ENCODE assay signal across 8 mouse cellular contexts in the genomic region with DNA sequence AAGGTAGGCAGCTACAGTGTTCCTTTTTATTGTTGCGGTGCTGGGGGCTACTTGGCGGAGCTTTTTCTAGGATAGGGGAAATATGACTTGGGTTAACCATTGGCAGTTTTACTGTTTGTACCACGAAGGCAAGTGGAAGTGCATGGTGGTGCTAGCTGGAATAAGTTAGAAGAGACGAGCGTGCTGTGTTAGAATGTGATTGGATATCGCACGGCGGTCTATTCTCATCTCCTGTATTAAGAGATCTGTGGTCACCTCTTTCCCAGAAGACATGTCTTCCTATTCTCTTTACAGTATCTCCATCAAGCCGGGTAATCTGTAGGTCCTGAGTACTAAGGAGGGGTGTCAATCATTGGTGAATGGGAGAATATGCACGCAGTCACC.
DNase-seq lines count a peak whose midpoint lies in the region; ATAC-seq and TF ChIP-seq lines count a peak whose summit lies in the region.

No protein-coding gene starts in this region.

- WGBS in hindbrain, embryonic 10.5 days = 58% methylated on average over 10 of the region's 10 CpGs
- 36% methylated on average over 10 of the region's 10 CpGs for WGBS in midbrain, postnatal 0 days

- peak overlapping the region; percentile 53 for H3K4me2 ChIP-seq in midbrain, postnatal 0 days (ENCODE audit: low read depth, low read length, poor library complexity, severe bottlenecking)

- H3K27ac ChIP-seq in hindbrain, embryonic 10.5 days = peak overlapping the region; percentile 82
- H3K27ac ChIP-seq in midbrain, postnatal 0 days (ENCODE audit: low read depth, low read length) = peak overlapping the region; percentile 81

- no peak for TF ChIP-seq CTCF in midbrain, postnatal 0 days (IDR thresholded peaks at IDR 0.05)

- H3K9ac ChIP-seq in midbrain, postnatal 0 days (replicated peaks; ENCODE audit: low read length, poor library complexity, severe bottlenecking) = peak overlapping the region; percentile 45

- intact Hi-C loops in left cerebral cortex, postnatal 14 days (cut with DNase I) = loop anchor here (5.0 kb wide), 1 partner anchor 74 kb away; no protein-coding TSS in a partner anchor

- peak overlapping the region; percentile 37 for H3K4me3 ChIP-seq in hindbrain, embryonic 10.5 days
- peak overlapping the region; percentile 41 for H3K4me3 ChIP-seq in midbrain, postnatal 0 days (ENCODE audit: low read depth, low read length)

- peak; percentile 68 for ATAC-seq in midbrain, postnatal 0 days (ENCODE audit: low FRiP score)

- no peaks in the 10 kb centered on the region for H3K9me3 ChIP-seq in hindbrain, embryonic 10.5 days
- no peaks in the 10 kb centered on the region for H3K9me3 ChIP-seq in midbrain, postnatal 0 days (ENCODE audit: low read length)

- H3K4me1 ChIP-seq in hindbrain, embryonic 10.5 days (replicated peaks) = peaks cover 31% of the 10 kb centered on the region
- 0 out of 2 replicates have a peak, but pooled peaks cover 10% of the 10 kb centered on the region for H3K4me1 ChIP-seq in midbrain, postnatal 0 days (ENCODE audit: insufficient read depth, low read length)

- H3K27me3 ChIP-seq in hindbrain, embryonic 10.5 days (ENCODE audit: insufficient read depth, poor library complexity, severe bottlenecking) = no peaks in the 10 kb centered on the region
- no peaks in the 10 kb centered on the region for H3K27me3 ChIP-seq in midbrain, postnatal 0 days (ENCODE audit: insufficient read depth, low read length)

- peak; percentile 24 for DNase-seq in cerebellum, adult 8-10 months
- no peak for DNase-seq in cerebellum, postnatal 14 days
- peak; percentile 17 to 23 for DNase-seq in left cerebral cortex, postnatal 14 days (ENCODE audit: low spot score in 2 of 2)
- DNase-seq in left cerebral cortex, adult 8-10 months (ENCODE audit: low spot score in 2 of 2) = no peak
- DNase-seq in hindbrain, embryonic 10.5 days (ENCODE audit: low spot score) = no peak
- DNase-seq in midbrain, postnatal 0 days (ENCODE audit: low spot score) = peak; percentile 44
- no peak for DNase-seq in urinary bladder, postnatal 10 days (ENCODE audit: low spot score)
- no peak for DNase-seq in spleen, adult 18-20 months

- no peaks in the 10 kb centered on the region for H3K36me3 ChIP-seq in hindbrain, embryonic 10.5 days
- H3K36me3 ChIP-seq in midbrain, postnatal 0 days (ENCODE audit: insufficient read depth, low read length) = no peaks in the 10 kb centered on the region

Comparison
In these comparisons a context has a peak if more than half of its experiments do, and no peak if none do; other contexts are left out.
1. DNase-seq: peak in cerebellum, adult 8-10 months (single experiment), left cerebral cortex, postnatal 14 days (2 of 2) and midbrain, postnatal 0 days (single experiment); none in cerebellum, postnatal 14 days (0 of 2), left cerebral cortex, adult 8-10 months (0 of 2), hindbrain, embryonic 10.5 days (single experiment), urinary bladder, postnatal 10 days (single experiment) and spleen, adult 18-20 months (0 of 2).